Mouse (Mus musculus) neural tube, embryonic 11.5 days (tissue): ENCODE measurements at regions not wholly inside any gene's neighbourhood (a gene's known extent, or its start where the extent isn't known, plus 50 kb on each side); places are given as distances from the start of the nearest gene placed in this dataset.

Experiments used
- ATAC-seq: fragments of 200-750 bp; cut with Nextera tagmentation; 2 replicates; pipeline ENCODE4 v1.8.0; 2017; ENCODE audit warnings: moderate number of reproducible peaks, mild to moderate bottlenecking, moderate TSS enrichment, moderate library complexity; ENCODE audit not compliant: insufficient read depth, low FRiP score, low TSS enrichment
- DNase-seq: peaks from one replicate; pipeline ENCODE4 v3.0.0-alpha.2; 2015; ENCODE audit warnings: low spot score
- H3K27ac ChIP-seq: fragments of 300-500 bp; sonication (generic); 2 replicates; pipeline ENCODE4 v1.5.1; 2014; ENCODE audit warnings: low read depth, mild to moderate bottlenecking, low read length
- H3K27me3 ChIP-seq: fragments of 300-500 bp; sonication (generic); 2 replicates; pipeline ENCODE4 v1.6.1; 2014; ENCODE audit warnings: mild to moderate bottlenecking, low read length, mixed read lengths; ENCODE audit not compliant: control insufficient read depth, insufficient read depth
- H3K36me3 ChIP-seq: fragments of 300-500 bp; sonication (generic); 2 replicates; pipeline ENCODE4 v1.6.1; 2014; ENCODE audit warnings: mild to moderate bottlenecking, low read length, moderate library complexity, mixed read lengths; ENCODE audit not compliant: control insufficient read depth, insufficient read depth
- H3K4me1 ChIP-seq: fragments of 300-500 bp; sonication (generic); 2 replicates; pipeline ENCODE4 v1.6.1; 2014; ENCODE audit warnings: low read length, mixed read lengths; ENCODE audit not compliant: control insufficient read depth, insufficient read depth
- H3K4me2 ChIP-seq: fragments of 300-500 bp; sonication (generic); 2 replicates; pipeline ENCODE4 v1.6.1; 2014; ENCODE audit warnings: low read depth, mild to moderate bottlenecking, moderate library complexity
- H3K4me3 ChIP-seq: fragments of 300-500 bp; sonication (generic); 2 replicates; pipeline ENCODE4 v1.5.1; 2014; ENCODE audit warnings: low read depth, low read length
- H3K9ac ChIP-seq: fragments of 300-500 bp; sonication (generic); 2 replicates; pipeline ENCODE4 v1.6.1; 2014; ENCODE audit warnings: mild to moderate bottlenecking, low read length
- H3K9me3 ChIP-seq: fragments of 300-500 bp; sonication (generic); 2 replicates; pipeline ENCODE4 v1.6.1; 2016; ENCODE audit warnings: low read length; ENCODE audit not compliant: control insufficient read depth
- WGBS: fragments of 180-500 bp; shearing (Covaris S2); extraction: QIAGEN DNeasy Blood & Tissue Kit; methylation state at CpG from one replicate; pipeline ENCODE4 v1.1.7; 2014; 5-methylcytosine and 5-hydroxymethylcytosine counted together

DNA sequence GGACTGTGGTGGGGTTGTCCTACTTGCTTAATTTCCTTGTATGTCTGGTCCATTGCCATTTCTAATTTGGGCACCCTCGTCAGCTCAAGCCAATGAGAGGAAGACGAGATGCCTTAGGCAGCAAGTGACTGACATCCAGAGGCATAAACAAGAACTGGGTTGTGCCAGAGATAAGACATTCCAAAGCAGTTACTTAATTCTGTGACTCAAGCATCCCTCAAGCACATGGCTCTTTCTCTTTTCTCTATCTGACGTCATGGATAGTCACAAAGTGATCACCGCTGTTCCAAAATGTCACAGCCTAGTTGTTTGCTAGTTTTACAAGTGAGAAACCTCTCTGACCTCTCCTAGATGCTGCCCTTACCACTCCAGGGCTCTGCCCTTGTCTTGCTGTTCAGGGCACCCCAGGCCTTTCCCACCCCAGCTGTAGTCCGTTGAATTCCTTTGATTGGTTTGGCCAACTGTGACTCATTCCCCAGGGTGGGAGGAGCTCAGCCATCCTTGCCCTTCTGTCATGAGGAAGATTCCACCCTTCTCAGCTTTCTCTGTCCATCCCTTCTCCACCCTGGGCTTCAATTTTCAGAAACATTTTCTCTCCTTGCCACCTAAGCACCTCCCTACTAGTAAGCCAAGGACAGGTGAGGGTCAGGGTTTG is 78.9 kb downstream of the Chst1 start:
- Histone ChIP-seq H3K4me1 (no peaks in the 10 kb centered on the region), H3K9me3 (no peaks in the 10 kb centered on the region), H3K4me3 (no peak overlapping the region), H3K27me3 (no peaks in the 10 kb centered on the region), H3K9ac (no peak overlapping the region), H3K36me3 (no peaks in the 10 kb centered on the region), H3K4me2 (no peak overlapping the region), H3K27ac (no peak overlapping the region)
- DNase-seq: no peak
- ATAC-seq: no peak
- WGBS: 80% methylated on average over 5 of the region's 5 CpGs

DNA sequence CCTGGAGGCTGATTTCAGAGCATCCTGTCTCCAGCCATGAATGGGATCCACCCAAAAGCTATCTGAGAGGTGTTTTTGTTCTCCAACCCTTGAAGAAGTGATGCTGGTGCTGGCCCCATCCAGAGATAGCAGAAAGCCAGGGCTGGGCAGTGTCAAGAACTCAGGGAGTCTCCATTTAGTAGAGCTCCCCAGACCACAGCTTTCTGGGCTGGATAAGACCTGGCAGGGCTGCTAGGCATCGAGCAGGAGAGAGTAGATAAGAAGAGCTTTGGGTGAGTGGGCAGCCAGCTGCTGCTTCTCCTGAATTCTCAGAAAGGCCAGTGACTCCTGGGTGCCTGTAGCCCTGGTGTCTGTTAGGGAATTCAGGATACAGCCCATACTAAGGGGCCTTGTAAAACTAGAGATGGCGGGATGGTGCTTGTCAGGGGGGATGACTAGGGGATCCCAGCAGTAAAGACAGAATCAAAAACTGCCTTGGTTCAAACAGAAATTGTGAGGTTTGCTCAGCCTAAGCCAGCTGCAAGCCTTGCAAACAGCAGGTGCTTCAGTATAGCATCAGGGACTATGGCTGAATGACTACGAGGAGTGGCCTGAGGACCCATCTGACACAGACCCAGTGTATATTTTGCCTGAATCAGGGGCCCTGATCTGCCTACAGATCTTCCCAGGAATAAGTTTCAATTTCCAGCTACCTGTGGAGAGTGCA is 79.6 kb downstream of the Chst1 start:
- no peaks in the 10 kb centered on the region for H3K27me3 ChIP-seq
- 87% methylated on average over 3 of the region's 3 CpGs for WGBS
- no peaks in the 10 kb centered on the region for H3K4me1 ChIP-seq
- H3K27ac ChIP-seq: no peak overlapping the region
- H3K9me3 ChIP-seq: no peaks in the 10 kb centered on the region
- DNase-seq (no peak), ATAC-seq (no peak)
- H3K4me3 ChIP-seq: no peak overlapping the region
- H3K9ac ChIP-seq: no peak overlapping the region
- no peaks in the 10 kb centered on the region for H3K36me3 ChIP-seq
- no peak overlapping the region for H3K4me2 ChIP-seq

DNA sequence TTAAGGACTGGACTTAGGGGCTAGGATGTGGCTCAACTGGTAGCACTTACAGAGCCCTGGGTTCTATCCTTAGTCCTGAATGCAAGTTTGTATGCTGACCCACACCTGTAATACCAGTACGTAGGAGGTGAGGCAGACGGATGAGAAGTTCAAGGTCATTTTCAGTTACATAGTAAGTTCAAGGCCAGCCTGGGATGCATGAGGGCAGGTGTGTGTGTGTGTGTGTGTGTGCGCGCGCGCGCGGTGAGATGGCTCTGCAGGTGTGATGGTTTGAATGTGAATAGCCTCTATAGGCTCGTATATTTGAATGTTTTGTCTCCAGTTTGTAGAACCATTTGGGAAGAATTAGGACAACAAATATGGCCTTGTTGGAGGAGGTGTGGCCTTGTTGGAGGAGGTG is 82.7 kb downstream of the Chst1 start:
- 97% methylated on average over 9 of the region's 9 CpGs for whole genome bisulfite sequencing
- Histone ChIP-seq H3K36me3 (no peaks in the 10 kb centered on the region), H3K27ac (no peak overlapping the region), H3K9me3 (no peaks in the 10 kb centered on the region), H3K9ac (no peak overlapping the region), H3K27me3 (no peaks in the 10 kb centered on the region), H3K4me3 (no peak overlapping the region), H3K4me1 (no peaks in the 10 kb centered on the region), H3K4me2 (no peak overlapping the region)
- ATAC-seq (no peak), DNase-seq (no peak)

DNA sequence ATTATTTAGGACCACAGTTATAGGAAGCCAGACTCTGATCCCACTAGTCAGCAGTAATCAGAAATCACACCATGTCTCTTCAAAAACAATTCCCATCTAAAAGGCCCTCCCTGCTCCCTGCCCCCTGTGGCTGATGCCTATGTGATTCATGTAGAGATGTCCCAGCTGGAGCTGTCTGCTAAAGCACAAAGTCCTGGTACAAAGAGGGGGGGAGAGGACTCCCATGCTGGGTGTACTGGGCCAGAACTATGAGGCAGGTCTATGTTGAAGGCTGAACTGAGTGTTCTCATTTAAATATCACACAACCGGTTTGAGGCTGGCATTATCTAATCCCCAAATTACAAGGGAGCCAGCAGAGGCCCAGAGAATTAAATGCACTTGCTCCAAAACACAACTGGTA is 88.2 kb downstream of the Chst1 start:
- H3K4me3 ChIP-seq: no peak overlapping the region
- whole genome bisulfite sequencing: 48% methylated on average over 1 of the region's 1 CpGs
- ATAC-seq (no peak), DNase-seq (no peak)
- no peaks in the 10 kb centered on the region for H3K36me3 ChIP-seq
- H3K4me2 ChIP-seq: no peak overlapping the region
- no peak overlapping the region for H3K27ac ChIP-seq
- H3K9me3 ChIP-seq: no peaks in the 10 kb centered on the region
- peaks cover 6% of the 10 kb centered on the region for H3K4me1 ChIP-seq
- no peaks in the 10 kb centered on the region for H3K27me3 ChIP-seq
- no peak overlapping the region for H3K9ac ChIP-seq

DNA sequence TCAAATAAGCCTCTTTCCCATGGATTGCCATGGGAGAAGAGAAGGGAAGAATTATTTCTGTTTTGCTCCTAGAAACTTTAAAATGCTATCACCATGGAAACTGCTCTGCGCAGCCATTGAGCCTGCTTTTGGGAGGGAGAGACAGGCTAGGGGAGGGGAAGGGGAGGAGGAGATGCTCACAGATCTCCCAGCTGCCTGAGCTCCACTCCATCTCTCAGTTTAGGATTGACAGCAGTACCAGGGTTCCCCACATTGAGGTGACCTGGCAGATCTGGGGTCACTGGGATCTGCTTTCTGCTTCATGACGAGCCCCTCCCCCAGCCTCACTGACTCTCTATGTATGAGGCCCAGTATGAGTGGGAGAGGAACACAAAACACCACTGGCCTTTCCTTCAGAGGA is 89.7 kb downstream of the Chst1 start:
- WGBS: 27% methylated on average over 2 of the region's 2 CpGs
- peaks cover 6% of the 10 kb centered on the region for H3K4me1 ChIP-seq
- H3K9me3 ChIP-seq: no peaks in the 10 kb centered on the region
- H3K36me3 ChIP-seq: no peaks in the 10 kb centered on the region
- no peak overlapping the region for H3K4me3 ChIP-seq
- DNase-seq (no peak), ATAC-seq (no peak)
- no peak overlapping the region for H3K27ac ChIP-seq
- no peaks in the 10 kb centered on the region for H3K27me3 ChIP-seq
- H3K9ac ChIP-seq: no peak overlapping the region
- no peak overlapping the region for H3K4me2 ChIP-seq

- ATAC-seq (no peak), DNase-seq (no peak)
- WGBS: 87% methylated on average over 2 of the region's 2 CpGs
Observed at GRCm38 (mm10) chr2:92690304-92690703, 90.8 kb downstream of the Chst1 start.

GRCm38 (mm10) chr2:92691438-92691837 is 91.9 kb downstream of the Chst1 start:
- no peak for ATAC-seq
- Histone ChIP-seq H3K27ac (no peak overlapping the region), H3K4me3 (no peak overlapping the region), H3K36me3 (no peaks in the 10 kb centered on the region), H3K4me2 (no peak overlapping the region), H3K27me3 (no peaks in the 10 kb centered on the region), H3K9me3 (no peaks in the 10 kb centered on the region), H3K4me1 (peaks cover 6% of the 10 kb centered on the region), H3K9ac (no peak overlapping the region)
- DNase-seq: no peak
- WGBS: 68% methylated on average over 2 of the region's 2 CpGs

More at GRCm38 (mm10) chr2:92690304-92690703, 90.8 kb downstream of the Chst1 start:
- no peak overlapping the region for H3K9ac ChIP-seq
- no peak overlapping the region for H3K4me3 ChIP-seq
- H3K4me1 ChIP-seq: peaks cover 6% of the 10 kb centered on the region
- no peak overlapping the region for H3K4me2 ChIP-seq
- no peaks in the 10 kb centered on the region for H3K9me3 ChIP-seq
- no peak overlapping the region for H3K27ac ChIP-seq
- H3K27me3 ChIP-seq: no peaks in the 10 kb centered on the region
- H3K36me3 ChIP-seq: no peaks in the 10 kb centered on the region

GRCm38 (mm10) chr2:92692623-92693022 is 93.1 kb downstream of the Chst1 start:
- H3K9me3 ChIP-seq: no peaks in the 10 kb centered on the region
- no peak for ATAC-seq
- no peaks in the 10 kb centered on the region for H3K27me3 ChIP-seq
- H3K4me3 ChIP-seq: no peak overlapping the region
- H3K9ac ChIP-seq: no peak overlapping the region
- DNase-seq: no peak
- H3K36me3 ChIP-seq: no peaks in the 10 kb centered on the region
- H3K4me1 ChIP-seq: peaks cover 6% of the 10 kb centered on the region
- H3K27ac ChIP-seq: no peak overlapping the region
- WGBS: 60% methylated on average over 1 of the region's 1 CpGs
- H3K4me2 ChIP-seq: no peak overlapping the region

- no peak overlapping the region for H3K9ac ChIP-seq
- no peak for DNase-seq
- no peaks in the 10 kb centered on the region for H3K9me3 ChIP-seq
- no peaks in the 10 kb centered on the region for H3K36me3 ChIP-seq
- peaks cover 6% of the 10 kb centered on the region for H3K4me1 ChIP-seq
- H3K27me3 ChIP-seq: no peaks in the 10 kb centered on the region
- H3K27ac ChIP-seq: no peak overlapping the region
- no peak for ATAC-seq
- no peak overlapping the region for H3K4me2 ChIP-seq
- no peak overlapping the region for H3K4me3 ChIP-seq
Observed at GRCm38 (mm10) chr2:92693024-92693423, 93.5 kb downstream of the Chst1 start.
